In the genomic region with DNA sequence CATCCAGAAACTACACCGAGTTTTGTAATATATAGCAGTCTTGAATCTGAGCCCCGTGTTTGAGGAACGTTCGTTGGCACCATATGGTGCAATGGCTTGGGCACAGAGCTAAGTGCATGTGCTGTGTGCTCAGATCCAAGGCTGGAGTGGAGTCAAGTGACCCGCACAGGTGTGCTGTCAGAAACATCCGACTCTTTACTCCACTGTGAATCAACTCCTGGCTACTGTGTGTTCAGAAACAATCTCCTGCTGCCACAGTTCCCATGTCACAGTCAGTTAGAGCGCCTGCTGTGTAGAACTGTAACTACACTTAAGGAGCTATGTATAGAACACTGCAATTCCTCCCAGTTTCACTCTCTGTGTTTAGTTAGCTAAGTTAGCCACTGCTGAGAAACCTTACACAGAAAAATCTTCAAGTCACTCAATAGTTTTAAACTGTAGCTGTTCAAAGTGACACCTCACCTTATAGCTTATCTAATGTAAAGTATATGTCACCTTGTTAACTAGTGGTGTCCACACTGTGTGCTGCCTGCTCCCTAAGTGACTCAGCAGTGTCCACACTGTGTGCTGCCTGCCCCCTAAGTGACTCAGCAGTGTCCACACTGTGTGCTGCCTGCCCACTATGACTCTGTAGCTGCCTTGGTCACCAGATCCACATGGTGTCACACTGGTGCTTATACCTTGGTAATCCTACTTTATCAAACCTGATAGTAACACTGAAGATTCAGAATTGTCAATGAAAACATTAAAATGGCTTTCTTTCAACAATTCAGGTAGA, we compare ENCODE assay signal across 9 mouse cellular contexts. TPM values are rescaled to one million over a fixed set of nuclear protein-coding genes. Genes with fewer than 3 reads are reported as not detected.
DNase-seq lines count a peak whose midpoint lies in the region; TF ChIP-seq lines count a peak whose summit lies in the region.
"Had no signal": no experiment of that assay in that cellular context is flagged by ENCODE, and none has a peak within 500 bp of the region (broad histone marks: within the 10 kb centered on the region; RNA-seq: fewer than 3 reads in every experiment).

No protein-coding gene starts in this region.

- no peak for TF ChIP-seq POLR2A in brain, embryonic 14.5 days (IDR thresholded peaks at IDR 0.05; ENCODE audit: borderline replicate concordance, extremely low read depth, insufficient read depth, insufficient read length, poor library complexity, severe bottlenecking)

- no peak for TF ChIP-seq CTCF in brain, embryonic 14.5 days (IDR thresholded peaks at IDR 0.05; ENCODE audit: borderline replicate concordance, extremely low read depth, insufficient read depth, insufficient read length)

- peak; percentile 22 for DNase-seq in layer of hippocampus, adult 9-11 months
- no peak for DNase-seq in layer of hippocampus, postnatal 36 days
- DNase-seq in brain, embryonic 14.5 days (ENCODE audit: low read depth), result peak; percentile 51
- DNase-seq in cerebellum, postnatal 25 days, result peak; percentile 45 to 60
- peak; percentile 30 for DNase-seq in right cerebral cortex, postnatal 14 days
- no peak for DNase-seq in ovary, postnatal 10 days (ENCODE audit: low spot score)
- DNase-seq in adrenal gland, postnatal 25 days, result no peak
- DNase-seq: heart, adult 2 months; kidney, postnatal 14 days had no signal

RNA-seq across cellular contexts. Expression of a gene that starts 32.7 kb away (rescaled TPM):
- 10 to 100 TPM; 45.4 to 47.8 TPM for total RNA-seq in layer of hippocampus, postnatal 36 days (2021)
- 27.3 and 30.9 TPM in 2 replicates for polyA plus RNA-seq in brain, embryonic 14.5 days (2012; rRNA removed)
- total RNA-seq in adrenal gland, postnatal 25 days (2021), result 12.9 and 19.5 TPM in 2 replicates

RNA-seq across cellular contexts. Expression of a gene that starts 32.8 kb away (rescaled TPM):
- 100 to 1,000 TPM; 226 to 249 TPM for total RNA-seq in layer of hippocampus, postnatal 36 days (2021)
- polyA plus RNA-seq in brain, embryonic 14.5 days (2012; rRNA removed), result 254 and 296 TPM in 2 replicates
- 249 and 324 TPM in 2 replicates for total RNA-seq in adrenal gland, postnatal 25 days (2021)

Comparison
In these comparisons a context has a peak if more than half of its experiments do, and no peak if none do; other contexts are left out.
1. DNase-seq: peak in layer of hippocampus, adult 9-11 months (single experiment), brain, embryonic 14.5 days (single experiment), cerebellum, postnatal 25 days (2 of 2) and right cerebral cortex, postnatal 14 days (single experiment); none in layer of hippocampus, postnatal 36 days (0 of 2), ovary, postnatal 10 days (single experiment) and adrenal gland, postnatal 25 days (single experiment).